Mouse (Mus musculus): ENCODE measurements at regions not wholly inside any gene's neighbourhood (a gene's known extent, or its start where the extent isn't known, plus 50 kb on each side); places are given as distances from the start of the nearest gene placed in this dataset.

GRCm38 (mm10) chr9:89789926-89790325, 51.7 kb upstream of the Ankrd34c start:
- DNase-seq (ENCODE audit: low read depth, low spot score): no peak

GRCm38 (mm10) chr9:89788651-89789050, 50.4 kb upstream of the Ankrd34c start:
- DNase-seq (ENCODE audit: low read depth, low spot score): no peak

All from telencephalon, adult 2 months (tissue).